Mouse (Mus musculus): ENCODE measurements at regions not wholly inside any gene's neighbourhood (a gene's known extent, or its start where the extent isn't known, plus 50 kb on each side); places are given as distances from the start of the nearest gene placed in this dataset.

DNA sequence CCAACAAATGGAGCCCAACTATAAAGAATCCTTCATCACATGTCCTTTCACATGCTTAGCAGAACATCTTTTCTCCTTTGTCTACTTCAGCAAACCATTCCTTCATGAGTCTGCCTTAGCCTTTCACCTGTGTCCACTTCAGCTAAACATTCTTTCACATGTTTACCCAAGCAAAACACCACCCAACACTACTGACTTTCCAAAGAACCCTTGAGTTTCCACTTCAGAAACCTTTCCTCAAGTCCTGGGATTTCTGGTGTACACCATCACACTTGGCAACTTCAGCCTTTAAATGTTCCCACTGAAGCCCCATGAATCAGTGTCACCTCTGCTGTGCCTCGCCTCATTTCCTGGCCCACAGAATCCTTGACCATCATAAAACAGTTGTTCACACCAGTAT lies 278.2 kb upstream of the Rps6ka3 start:
- H3K4me3 ChIP-seq (ENCODE audit: low read depth, low read length) = no peak overlapping the region
- WGBS = 59% methylated on average over 1 of the region's 1 CpGs
- no peak overlapping the region for H3K27ac ChIP-seq (ENCODE audit: insufficient read depth, low read depth, low read length)
- no peaks in the 10 kb centered on the region for H3K4me1 ChIP-seq (ENCODE audit: control insufficient read depth, insufficient read depth, insufficient read length, low read length)
- no peaks in the 10 kb centered on the region for H3K36me3 ChIP-seq (ENCODE audit: control insufficient read depth, insufficient read depth, low read length)
- no peaks in the 10 kb centered on the region for H3K27me3 ChIP-seq (ENCODE audit: control insufficient read depth, insufficient read depth, low read length)
- TF ChIP-seq POLR2A (IDR thresholded peaks at IDR 0.05; ENCODE audit: low read depth, low read length) = no peak
- no peak for TF ChIP-seq CTCF (IDR thresholded peaks at IDR 0.05; ENCODE audit: extremely low read depth, insufficient read length, insufficient replicate concordance, low read depth, low read length)

DNA sequence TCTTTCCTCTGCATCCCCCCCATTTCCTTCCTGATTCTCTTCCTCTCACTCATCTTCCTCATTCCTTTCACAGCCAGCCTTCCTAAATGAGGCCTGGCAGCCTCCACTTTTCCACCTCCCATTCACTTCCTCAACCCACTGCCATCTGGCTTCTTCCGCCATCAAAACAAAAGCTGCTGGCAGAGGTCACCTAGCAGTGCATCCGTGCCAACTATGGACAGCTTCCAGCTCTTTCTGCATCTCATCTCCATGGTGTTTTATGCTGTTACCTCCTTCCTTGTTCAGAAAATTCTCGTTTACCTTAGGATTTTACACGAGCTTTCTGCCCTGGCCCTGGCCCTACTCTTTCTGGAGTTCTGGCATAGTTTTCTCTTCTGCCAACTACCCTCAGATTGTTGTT lies 262.9 kb upstream of the Rps6ka3 start:
- WGBS = 54% methylated on average over 4 of the region's 4 CpGs
- no peak for TF ChIP-seq CTCF (IDR thresholded peaks at IDR 0.05; ENCODE audit: extremely low read depth, insufficient read length, insufficient replicate concordance, low read depth, low read length)
- TF ChIP-seq POLR2A (IDR thresholded peaks at IDR 0.05; ENCODE audit: low read depth, low read length) = no peak
- Histone ChIP-seq H3K36me3 (ENCODE audit: control insufficient read depth, insufficient read depth, low read length) (no peaks in the 10 kb centered on the region), H3K27me3 (ENCODE audit: control insufficient read depth, insufficient read depth, low read length) (no peaks in the 10 kb centered on the region), H3K4me3 (ENCODE audit: low read depth, low read length) (no peak overlapping the region), H3K4me1 (ENCODE audit: control insufficient read depth, insufficient read depth, insufficient read length, low read length) (no peaks in the 10 kb centered on the region), H3K27ac (ENCODE audit: insufficient read depth, low read depth, low read length) (no peak overlapping the region)

DNA sequence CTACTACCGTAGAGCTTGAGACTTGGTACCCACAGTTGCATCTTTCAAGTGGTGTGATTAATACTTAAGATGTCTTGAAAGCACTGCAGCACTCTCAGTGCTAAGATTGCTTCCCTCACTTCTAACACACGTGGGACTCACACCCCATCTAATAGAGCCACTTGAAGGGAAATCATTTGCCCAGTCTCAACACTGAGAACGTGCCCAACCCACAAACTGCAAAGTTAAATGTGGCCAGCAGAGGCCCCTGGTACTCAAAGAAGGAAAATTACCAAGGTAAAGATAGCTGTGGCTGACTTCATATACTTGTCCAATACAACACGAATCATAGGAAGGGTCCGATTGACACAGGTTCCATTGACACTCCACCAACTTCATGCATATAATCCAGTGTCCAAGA lies 238.4 kb upstream of the Rps6ka3 start:
- no peaks in the 10 kb centered on the region for H3K4me1 ChIP-seq (ENCODE audit: control insufficient read depth, insufficient read depth, insufficient read length, low read length)
- no peak overlapping the region for H3K4me3 ChIP-seq (ENCODE audit: low read depth, low read length)
- H3K36me3 ChIP-seq (ENCODE audit: control insufficient read depth, insufficient read depth, low read length) = no peaks in the 10 kb centered on the region
- TF ChIP-seq POLR2A (IDR thresholded peaks at IDR 0.05; ENCODE audit: low read depth, low read length) (no peak), CTCF (IDR thresholded peaks at IDR 0.05; ENCODE audit: extremely low read depth, insufficient read length, insufficient replicate concordance, low read depth, low read length) (no peak)
- H3K27ac ChIP-seq (ENCODE audit: insufficient read depth, low read depth, low read length) = no peak overlapping the region
- H3K27me3 ChIP-seq (ENCODE audit: control insufficient read depth, insufficient read depth, low read length) = no peaks in the 10 kb centered on the region
- WGBS = 56% methylated on average over 5 of the region's 5 CpGs

DNA sequence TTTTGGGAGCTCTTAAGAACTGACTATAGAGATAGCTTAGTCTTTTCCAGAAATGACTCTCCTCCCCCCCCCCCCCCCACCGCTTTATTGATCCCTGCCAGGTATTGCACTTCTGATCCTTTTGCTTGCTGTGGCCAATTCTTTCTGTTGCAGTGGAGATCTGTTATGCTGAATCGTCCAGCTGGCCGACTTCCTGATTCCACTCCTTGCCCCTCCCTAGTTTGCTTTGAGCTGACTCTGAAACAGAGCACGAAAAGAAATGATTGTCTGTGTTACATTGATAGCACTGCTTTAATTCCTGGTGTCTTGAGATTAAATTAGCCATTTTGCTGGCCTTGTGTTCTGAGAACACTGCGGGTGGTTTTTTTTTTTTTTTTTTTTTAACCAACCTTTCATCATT lies 233.5 kb upstream of the Rps6ka3 start:
- TF ChIP-seq CTCF (IDR thresholded peaks at IDR 0.05; ENCODE audit: extremely low read depth, insufficient read length, insufficient replicate concordance, low read depth, low read length) (no peak), POLR2A (IDR thresholded peaks at IDR 0.05; ENCODE audit: low read depth, low read length) (no peak)
- WGBS = 19% methylated on average over 5 of the region's 5 CpGs
- H3K4me1 ChIP-seq (ENCODE audit: control insufficient read depth, insufficient read depth, insufficient read length, low read length) = no peaks in the 10 kb centered on the region
- no peaks in the 10 kb centered on the region for H3K36me3 ChIP-seq (ENCODE audit: control insufficient read depth, insufficient read depth, low read length)
- no peaks in the 10 kb centered on the region for H3K27me3 ChIP-seq (ENCODE audit: control insufficient read depth, insufficient read depth, low read length)
- H3K27ac ChIP-seq (ENCODE audit: insufficient read depth, low read depth, low read length) = no peak overlapping the region
- H3K4me3 ChIP-seq (ENCODE audit: low read depth, low read length) = no peak overlapping the region

DNA sequence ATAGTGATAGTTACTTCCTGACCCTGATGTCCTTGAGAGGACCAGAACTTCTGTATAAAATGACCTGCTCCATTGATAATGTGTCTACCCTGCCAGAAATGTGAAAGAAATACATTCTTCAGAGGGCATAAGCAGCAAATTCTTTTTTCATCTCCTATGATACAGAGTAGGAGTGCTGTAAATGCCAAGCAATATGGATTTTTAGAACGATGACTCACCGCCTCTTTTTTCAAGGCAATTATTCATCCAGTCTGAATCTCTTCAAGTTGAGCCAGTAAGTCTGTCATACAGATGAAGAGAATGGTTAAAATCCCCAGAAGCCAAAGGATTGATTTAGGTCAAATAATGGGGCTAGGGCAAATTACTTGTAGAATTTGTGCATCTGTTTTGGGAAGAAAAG lies 225.4 kb upstream of the Rps6ka3 start:
- TF ChIP-seq POLR2A (IDR thresholded peaks at IDR 0.05; ENCODE audit: low read depth, low read length) = no peak
- no peak for TF ChIP-seq CTCF (IDR thresholded peaks at IDR 0.05; ENCODE audit: extremely low read depth, insufficient read length, insufficient replicate concordance, low read depth, low read length)
- H3K27me3 ChIP-seq (ENCODE audit: control insufficient read depth, insufficient read depth, low read length) = no peaks in the 10 kb centered on the region
- WGBS = 80% methylated on average over 2 of the region's 2 CpGs
- H3K36me3 ChIP-seq (ENCODE audit: control insufficient read depth, insufficient read depth, low read length) = no peaks in the 10 kb centered on the region
- no peaks in the 10 kb centered on the region for H3K4me1 ChIP-seq (ENCODE audit: control insufficient read depth, insufficient read depth, insufficient read length, low read length)
- no peak overlapping the region for H3K4me3 ChIP-seq (ENCODE audit: low read depth, low read length)
- no peak overlapping the region for H3K27ac ChIP-seq (ENCODE audit: insufficient read depth, low read depth, low read length)

DNA sequence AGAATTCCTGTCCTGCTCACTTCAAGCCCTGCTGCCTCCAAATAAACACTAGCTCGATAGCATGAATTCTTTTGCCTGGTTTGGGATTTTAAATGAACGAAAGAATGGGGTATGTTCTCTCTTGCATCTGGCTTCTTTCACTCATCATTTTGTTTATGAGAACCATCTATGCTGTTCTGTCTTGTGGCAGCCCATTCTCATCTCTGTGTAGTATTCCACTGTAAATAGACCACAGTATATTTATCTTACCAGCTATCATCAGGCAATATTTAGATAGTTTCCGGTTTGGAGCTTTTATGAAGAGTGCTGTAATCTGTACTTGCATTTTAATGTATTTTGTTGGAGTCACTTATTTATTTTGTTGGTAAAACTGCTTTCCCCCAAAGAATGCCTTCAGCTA lies 222.4 kb upstream of the Rps6ka3 start:
- 61% methylated on average over 3 of the region's 3 CpGs for WGBS
- no peak overlapping the region for H3K27ac ChIP-seq (ENCODE audit: insufficient read depth, low read depth, low read length)
- TF ChIP-seq POLR2A (IDR thresholded peaks at IDR 0.05; ENCODE audit: low read depth, low read length) (no peak), CTCF (IDR thresholded peaks at IDR 0.05; ENCODE audit: extremely low read depth, insufficient read length, insufficient replicate concordance, low read depth, low read length) (no peak)
- H3K4me1 ChIP-seq (ENCODE audit: control insufficient read depth, insufficient read depth, insufficient read length, low read length) = no peaks in the 10 kb centered on the region
- no peaks in the 10 kb centered on the region for H3K27me3 ChIP-seq (ENCODE audit: control insufficient read depth, insufficient read depth, low read length)
- no peaks in the 10 kb centered on the region for H3K36me3 ChIP-seq (ENCODE audit: control insufficient read depth, insufficient read depth, low read length)
- H3K4me3 ChIP-seq (ENCODE audit: low read depth, low read length) = no peak overlapping the region

DNA sequence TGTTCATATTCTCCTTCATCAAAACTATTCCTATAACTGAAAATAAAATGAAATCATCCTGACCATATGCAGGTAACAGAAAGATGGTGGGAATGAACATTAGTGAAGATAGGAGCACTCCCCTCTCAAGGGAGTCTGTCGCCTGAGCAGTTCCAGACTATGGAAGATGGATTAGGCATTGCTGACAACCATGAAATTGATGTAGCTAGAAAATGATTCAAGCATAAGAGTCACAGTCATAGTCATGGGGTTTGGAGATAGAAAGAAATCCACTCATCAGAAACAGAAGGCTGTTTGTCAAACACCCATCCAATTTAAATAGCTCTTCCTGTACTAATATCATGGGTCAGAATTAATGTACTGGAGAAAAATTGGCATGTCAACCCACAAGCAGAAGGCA lies 191.2 kb upstream of the Rps6ka3 start:
- no peaks in the 10 kb centered on the region for H3K4me1 ChIP-seq (ENCODE audit: control insufficient read depth, insufficient read depth, insufficient read length, low read length)
- H3K27me3 ChIP-seq (ENCODE audit: control insufficient read depth, insufficient read depth, low read length) = no peaks in the 10 kb centered on the region
- TF ChIP-seq CTCF (IDR thresholded peaks at IDR 0.05; ENCODE audit: extremely low read depth, insufficient read length, insufficient replicate concordance, low read depth, low read length) (no peak), POLR2A (IDR thresholded peaks at IDR 0.05; ENCODE audit: low read depth, low read length) (no peak)
- H3K36me3 ChIP-seq (ENCODE audit: control insufficient read depth, insufficient read depth, low read length) = no peaks in the 10 kb centered on the region
- H3K4me3 ChIP-seq (ENCODE audit: low read depth, low read length) = no peak overlapping the region
- WGBS = 85% methylated on average over 1 of the region's 1 CpGs
- H3K27ac ChIP-seq (ENCODE audit: insufficient read depth, low read depth, low read length) = no peak overlapping the region

DNA sequence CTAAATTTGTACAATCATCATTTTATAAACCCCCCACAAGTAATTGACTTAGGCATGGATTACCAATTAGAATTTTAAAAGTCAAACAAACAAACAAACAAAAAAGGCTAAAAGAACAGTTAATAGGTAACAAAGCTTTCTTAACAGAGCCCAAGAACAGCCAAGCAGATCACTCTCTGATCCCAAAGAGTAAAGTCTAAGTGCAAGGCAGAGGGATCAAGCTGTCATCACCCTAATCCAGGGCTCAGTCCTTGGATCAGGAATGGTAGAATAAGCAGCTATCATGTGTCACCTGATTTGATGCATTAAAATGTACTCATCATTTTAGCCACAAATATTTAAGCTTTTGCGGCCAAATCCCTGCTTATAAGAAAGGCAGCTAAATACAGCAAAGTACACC lies 183.8 kb upstream of the Rps6ka3 start:
- TF ChIP-seq CTCF (IDR thresholded peaks at IDR 0.05; ENCODE audit: extremely low read depth, insufficient read length, insufficient replicate concordance, low read depth, low read length) (no peak), POLR2A (IDR thresholded peaks at IDR 0.05; ENCODE audit: low read depth, low read length) (no peak)
- 89% methylated on average over 1 of the region's 1 CpGs for WGBS

More for the DNA sequence above, 183.8 kb upstream of the Rps6ka3 start:
- Histone ChIP-seq H3K4me3 (ENCODE audit: low read depth, low read length) (no peak overlapping the region), H3K27me3 (ENCODE audit: control insufficient read depth, insufficient read depth, low read length) (no peaks in the 10 kb centered on the region), H3K36me3 (ENCODE audit: control insufficient read depth, insufficient read depth, low read length) (no peaks in the 10 kb centered on the region), H3K4me1 (ENCODE audit: control insufficient read depth, insufficient read depth, insufficient read length, low read length) (no peaks in the 10 kb centered on the region), H3K27ac (ENCODE audit: insufficient read depth, low read depth, low read length) (no peak overlapping the region)

Data from small intestine, adult 2 months (tissue).